Mouse (Mus musculus): ENCODE results near the gene Abca13. TPM values are rescaled to one million over a fixed set of nuclear protein-coding genes. Genes with fewer than 3 reads are reported as not detected.

The Abca13 gene
- total and polyA plus RNA-seq, 3 experiments, result under 0.01 to 0.03 (median 0.03) TPM

DNA sequence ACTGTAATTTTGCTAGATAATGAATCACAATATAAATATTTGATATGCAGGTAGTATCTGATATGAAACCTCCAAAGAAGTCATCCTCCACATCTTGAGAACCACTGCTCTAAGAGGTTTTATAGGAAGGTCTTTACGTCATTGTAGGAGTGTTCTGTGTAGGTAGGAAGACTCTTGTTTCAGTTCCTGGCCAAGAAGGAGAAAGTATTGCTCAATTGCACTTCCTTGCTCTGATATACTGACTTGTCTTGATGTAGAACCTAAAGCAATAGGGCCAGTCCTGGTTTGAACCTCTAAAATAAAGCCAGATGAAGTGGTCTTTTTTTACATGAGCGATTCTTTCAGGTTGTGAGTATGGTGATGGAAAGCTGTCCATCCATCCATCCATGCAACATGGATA is 431.1 kb downstream of the Abca13 start:
- Histone ChIP-seq H3K9me3 (replicated peaks; ENCODE audit: low read length) (peaks cover 31% of the 10 kb centered on the region), H3K27me3 (replicated peaks) (no peaks in the 10 kb centered on the region), H3K27ac (ENCODE audit: insufficient read depth, low read depth) (no peak overlapping the region), H3K9ac (ENCODE audit: insufficient read depth, low read depth) (no peak overlapping the region), H3K79me2 (replicated peaks; ENCODE audit: control insufficient read depth, extremely low read depth, insufficient read depth, poor library complexity, severe bottlenecking) (no peaks in the 10 kb centered on the region), H3K4me3 (replicated peaks in 1 of 3; ENCODE audit: low read depth in 2 of 3, low read length in 2 of 3, poor library complexity in 1 of 3) (no peak overlapping the region), H3K4me2 (ENCODE audit: insufficient read depth, low read depth, poor library complexity, severe bottlenecking) (no peak overlapping the region), H3K4me1 (ENCODE audit: control insufficient read depth in 1 of 2, insufficient read depth in 2 of 2) (no peaks in the 10 kb centered on the region), H3K36me3 (replicated peaks in 1 of 2; ENCODE audit: control insufficient read depth in 1 of 2, insufficient read depth in 1 of 2, low read length in 1 of 2) (no peaks in the 10 kb centered on the region)
- dilution Hi-C loops (cut with MboI; ENCODE audit: extremely low pct_ligation_motif_present, extremely low pct_unique_long_range_greater_than_20kb, low sequenced_read_pairs), result no loop called here
- TF ChIP-seq ZNF384 (IDR thresholded peaks at IDR 0.05; ENCODE audit: low read depth, low read length) (no peak), NELFE (IDR thresholded peaks at IDR 0.05; ENCODE audit: low read depth, low read length) (no peak), TBP (conservative IDR thresholded peaks at IDR 0.05; ENCODE audit: low read depth, low read length) (no peak), MXI1 (IDR thresholded peaks at IDR 0.05; ENCODE audit: low read depth, low read length) (no peak), PAX5 (IDR thresholded peaks at IDR 0.05; ENCODE audit: low read length) (no peak), ETS1 (conservative IDR thresholded peaks at IDR 0.05; ENCODE audit: low read depth, low read length) (no peak), CHD1 (IDR thresholded peaks at IDR 0.05; ENCODE audit: low read depth, low read length) (no peak), ZKSCAN1 (IDR thresholded peaks at IDR 0.05; ENCODE audit: borderline replicate concordance, low read depth, low read length) (no peak)
- in situ Hi-C loops (cut with MboI; ENCODE audit: low pct_ligation_motif_present, low pct_unique_long_range_greater_than_20kb, low sequenced_read_pairs), result no loop called here
- DNase-seq (ENCODE audit: extremely low read depth), result no peak

DNA sequence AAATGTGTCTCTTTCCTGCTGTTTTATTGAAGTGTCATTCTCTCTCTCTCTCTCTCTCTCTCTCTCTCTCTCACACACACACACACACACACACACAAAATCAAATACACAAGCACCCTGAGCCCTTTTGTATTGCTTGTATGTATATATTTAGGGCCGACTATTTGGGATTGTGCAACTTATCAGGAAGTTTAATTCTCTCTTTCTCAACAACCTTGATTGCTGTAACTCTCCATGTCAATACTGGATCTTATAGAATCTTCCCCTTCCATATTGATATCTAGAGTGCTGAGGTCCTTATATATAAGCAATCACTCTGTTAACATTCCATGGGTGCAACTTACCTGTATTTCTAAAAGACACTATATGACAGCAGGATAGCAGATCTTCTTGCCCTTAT is 433.0 kb downstream of the Abca13 start:
- no peak overlapping the region for H3K4me3 ChIP-seq (replicated peaks in 1 of 3; ENCODE audit: low read depth in 2 of 3, low read length in 2 of 3, poor library complexity in 1 of 3)
- no peaks in the 10 kb centered on the region for H3K36me3 ChIP-seq (replicated peaks in 1 of 2; ENCODE audit: control insufficient read depth in 1 of 2, insufficient read depth in 1 of 2, low read length in 1 of 2)
- TF ChIP-seq TBP (conservative IDR thresholded peaks at IDR 0.05; ENCODE audit: low read depth, low read length) (no peak), GABPA (IDR thresholded peaks at IDR 0.05; ENCODE audit: insufficient replicate concordance, low read depth, low read length) (no peak), CHD2 (IDR thresholded peaks at IDR 0.05; ENCODE audit: low read length) (no peak), ZMIZ1 (IDR thresholded peaks at IDR 0.05; ENCODE audit: low read depth, low read length) (no peak), MYC (IDR thresholded peaks at IDR 0.05; ENCODE audit: low read depth, low read length) (no peak), RAD21 (IDR thresholded peaks at IDR 0.05; ENCODE audit: low read depth, low read length) (no peak), BHLHE40 (IDR thresholded peaks at IDR 0.05; ENCODE audit: low read depth, low read length) (no peak), MAFK (IDR thresholded peaks at IDR 0.05; ENCODE audit: insufficient replicate concordance, low read length) (no peak)
- no peak overlapping the region for H3K4me2 ChIP-seq (ENCODE audit: insufficient read depth, low read depth, poor library complexity, severe bottlenecking)
- no peak for DNase-seq (ENCODE audit: extremely low read depth)
- no peak overlapping the region for H3K27ac ChIP-seq (ENCODE audit: insufficient read depth, low read depth)
- H3K9me3 ChIP-seq (replicated peaks; ENCODE audit: low read length), result peaks cover 32% of the 10 kb centered on the region
- in situ Hi-C loops (cut with MboI; ENCODE audit: low pct_ligation_motif_present, low pct_unique_long_range_greater_than_20kb, low sequenced_read_pairs), result no loop called here
- H3K79me2 ChIP-seq (replicated peaks; ENCODE audit: control insufficient read depth, extremely low read depth, insufficient read depth, poor library complexity, severe bottlenecking), result no peaks in the 10 kb centered on the region
- H3K9ac ChIP-seq (ENCODE audit: insufficient read depth, low read depth), result no peak overlapping the region
- H3K4me1 ChIP-seq (ENCODE audit: control insufficient read depth in 1 of 2, insufficient read depth in 2 of 2), result no peaks in the 10 kb centered on the region
- dilution Hi-C loops (cut with MboI; ENCODE audit: extremely low pct_ligation_motif_present, extremely low pct_unique_long_range_greater_than_20kb, low sequenced_read_pairs), result no loop called here
- H3K27me3 ChIP-seq (replicated peaks), result no peaks in the 10 kb centered on the region

DNA sequence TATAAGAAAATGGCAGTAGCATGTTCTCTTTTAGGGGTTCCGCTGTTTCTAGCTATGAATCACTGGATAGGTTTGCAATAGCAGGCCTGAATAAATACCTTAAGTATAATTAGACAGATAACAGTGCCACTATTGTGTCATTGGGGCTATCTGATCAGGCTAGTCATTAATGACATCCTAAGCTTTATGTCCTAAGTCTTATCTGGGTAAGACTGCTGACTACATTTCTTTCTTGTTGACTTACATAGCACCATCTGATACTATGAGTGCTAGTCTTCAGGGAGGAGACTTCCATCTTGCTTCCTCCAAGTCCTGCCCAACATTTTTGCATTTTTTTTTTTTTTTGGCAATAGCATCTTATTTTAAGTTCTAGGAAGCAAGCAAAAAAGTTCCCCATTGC is 434.1 kb downstream of the Abca13 start:
- Histone ChIP-seq H3K4me1 (ENCODE audit: control insufficient read depth in 1 of 2, insufficient read depth in 2 of 2) (no peaks in the 10 kb centered on the region), H3K4me2 (ENCODE audit: insufficient read depth, low read depth, poor library complexity, severe bottlenecking) (no peak overlapping the region), H3K4me3 (replicated peaks in 1 of 3; ENCODE audit: low read depth in 2 of 3, low read length in 2 of 3, poor library complexity in 1 of 3) (no peak overlapping the region), H3K27me3 (replicated peaks) (no peaks in the 10 kb centered on the region), H3K9ac (ENCODE audit: insufficient read depth, low read depth) (no peak overlapping the region), H3K36me3 (replicated peaks in 1 of 2; ENCODE audit: control insufficient read depth in 1 of 2, insufficient read depth in 1 of 2, low read length in 1 of 2) (no peaks in the 10 kb centered on the region), H3K9me3 (replicated peaks; ENCODE audit: low read length) (peaks cover 34% of the 10 kb centered on the region), H3K27ac (ENCODE audit: insufficient read depth, low read depth) (no peak overlapping the region), H3K79me2 (replicated peaks; ENCODE audit: control insufficient read depth, extremely low read depth, insufficient read depth, poor library complexity, severe bottlenecking) (no peaks in the 10 kb centered on the region)
- TF ChIP-seq CTCF (conservative IDR thresholded peaks at IDR 0.05 in 1 of 2, IDR thresholded peaks at IDR 0.05 in 1 of 2; ENCODE audit: low read depth in 2 of 2, low read length in 2 of 2), result no peak
- no peak for TF ChIP-seq MAZ (IDR thresholded peaks at IDR 0.05; ENCODE audit: low read depth, low read length)
- no peak for TF ChIP-seq MAFK (IDR thresholded peaks at IDR 0.05; ENCODE audit: insufficient replicate concordance, low read length)
- TF ChIP-seq EP300 (IDR thresholded peaks at IDR 0.05; ENCODE audit: low read length), result no peak
- no peak for TF ChIP-seq KAT2A (IDR thresholded peaks at IDR 0.05; ENCODE audit: insufficient replicate concordance, low read length)
- no peak for TF ChIP-seq ELF1 (IDR thresholded peaks at IDR 0.05; ENCODE audit: low read depth, low read length)
- no peak for TF ChIP-seq JUND (conservative IDR thresholded peaks at IDR 0.05; ENCODE audit: low read depth, low read length)
- no peak for TF ChIP-seq SMC3 (IDR thresholded peaks at IDR 0.05; ENCODE audit: low read depth, low read length)
- no peak for TF ChIP-seq NRF1 (IDR thresholded peaks at IDR 0.05; ENCODE audit: low read depth, low read length)
- TF ChIP-seq MEF2A (IDR thresholded peaks at IDR 0.05; ENCODE audit: borderline replicate concordance, low read depth, low read length), result no peak
- dilution Hi-C loops (cut with MboI; ENCODE audit: extremely low pct_ligation_motif_present, extremely low pct_unique_long_range_greater_than_20kb, low sequenced_read_pairs) (no loop called here), in situ Hi-C loops (cut with MboI; ENCODE audit: low pct_ligation_motif_present, low pct_unique_long_range_greater_than_20kb, low sequenced_read_pairs) (no loop called here)
- DNase-seq (ENCODE audit: extremely low read depth), result no peak

Measured in CH12.LX (cell line).